Mouse (Mus musculus) lung, adult 18-20 months (tissue): Measurements from ENCODE around the gene Tbcd.

Experiments
- DNase-seq, 2 experiments: peaks; one replicate each; pipeline ENCODE4 v3.0.0; 2022; ENCODE audit warnings: mixed read lengths in 2 of 2

The Tbcd gene

DNA sequence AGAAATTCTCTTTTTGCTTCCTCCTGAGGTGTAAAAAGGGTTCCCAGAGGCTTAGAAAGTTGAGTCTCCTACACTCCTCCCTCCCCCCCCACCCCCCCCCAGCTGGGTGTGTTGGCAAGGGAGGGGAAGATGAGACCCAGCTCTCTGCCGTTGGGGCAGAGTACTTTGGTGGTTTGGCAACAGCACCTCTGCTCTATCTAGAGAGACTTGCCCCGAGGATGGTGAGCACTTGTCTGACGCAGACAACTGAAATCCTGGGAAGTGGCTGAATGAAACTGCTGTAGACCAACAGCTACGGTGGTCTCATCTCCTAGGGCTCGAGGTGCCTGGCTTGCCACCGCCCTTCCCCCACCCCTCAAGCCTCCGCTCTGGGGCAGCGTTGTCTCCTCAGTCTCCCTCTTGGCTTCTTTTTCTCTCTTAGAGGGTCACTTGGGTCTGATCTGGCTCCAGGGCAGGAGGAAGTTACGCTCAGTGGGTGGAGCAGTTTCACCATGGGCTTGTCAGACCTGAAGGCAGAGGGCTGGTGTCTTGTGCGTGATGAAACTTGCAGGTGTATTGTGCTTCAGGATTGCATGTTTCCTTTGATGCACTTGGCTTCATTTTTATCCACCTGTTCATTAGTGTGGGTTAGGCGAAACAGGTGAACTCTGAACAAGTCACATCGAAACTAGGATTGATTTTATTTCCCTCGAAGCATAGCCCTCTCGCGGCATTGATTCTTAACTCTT, 27.9 kb downstream of the Tbcd start:
- DNase-seq: no peak

DNA sequence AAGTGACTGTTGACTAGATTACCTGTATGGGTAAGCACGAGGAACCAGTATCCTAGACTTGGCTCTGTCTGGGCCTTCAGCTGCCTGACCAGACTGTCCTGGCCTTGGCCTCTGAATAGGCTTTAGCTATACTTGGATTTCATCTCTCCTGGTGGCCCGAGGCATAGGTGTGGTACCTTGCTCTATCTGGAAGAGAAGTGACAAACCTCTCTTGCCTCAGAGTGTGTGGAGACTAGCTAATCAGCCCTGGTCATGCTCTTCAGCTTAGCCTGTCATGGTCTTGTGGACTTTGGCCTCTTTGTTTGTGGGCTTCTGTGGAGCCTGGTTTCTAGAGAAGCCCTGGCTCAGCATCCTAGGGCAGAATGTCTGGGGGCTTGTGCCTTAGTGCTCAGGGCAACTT, 29.4 kb downstream of the Tbcd start:
- no peak for DNase-seq

DNA sequence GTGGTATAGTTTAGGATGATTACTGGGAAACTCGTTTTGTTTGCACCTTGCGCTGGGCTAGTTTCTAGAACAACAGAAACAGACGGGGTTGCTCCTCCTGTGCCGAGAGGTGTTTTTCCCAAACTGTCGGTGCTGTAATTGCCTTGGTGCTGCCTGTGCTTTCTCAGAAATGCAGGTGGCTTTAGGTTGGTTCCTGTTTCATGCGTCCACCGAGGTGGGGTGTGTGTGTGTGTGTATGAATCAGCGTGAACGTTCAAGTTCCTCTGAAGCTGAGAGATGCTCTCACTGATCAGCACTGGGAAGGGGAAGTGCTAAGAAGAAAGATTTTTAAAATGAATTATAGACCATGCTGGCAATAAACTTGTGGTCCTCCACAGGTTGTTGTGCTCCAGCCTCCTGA, 34.1 kb downstream of the Tbcd start:
- DNase-seq: no peak

GRCm38 (mm10) chr11:121490651-121491050, 38.9 kb downstream of the Tbcd start:
- no peak for DNase-seq

- DNase-seq: no peak
Observed at GRCm38 (mm10) chr11:121500595-121500994, 48.8 kb downstream of the Tbcd start.

- no peak for DNase-seq
Observed at GRCm38 (mm10) chr11:121501525-121501924, 49.8 kb downstream of the Tbcd start.

DNA sequence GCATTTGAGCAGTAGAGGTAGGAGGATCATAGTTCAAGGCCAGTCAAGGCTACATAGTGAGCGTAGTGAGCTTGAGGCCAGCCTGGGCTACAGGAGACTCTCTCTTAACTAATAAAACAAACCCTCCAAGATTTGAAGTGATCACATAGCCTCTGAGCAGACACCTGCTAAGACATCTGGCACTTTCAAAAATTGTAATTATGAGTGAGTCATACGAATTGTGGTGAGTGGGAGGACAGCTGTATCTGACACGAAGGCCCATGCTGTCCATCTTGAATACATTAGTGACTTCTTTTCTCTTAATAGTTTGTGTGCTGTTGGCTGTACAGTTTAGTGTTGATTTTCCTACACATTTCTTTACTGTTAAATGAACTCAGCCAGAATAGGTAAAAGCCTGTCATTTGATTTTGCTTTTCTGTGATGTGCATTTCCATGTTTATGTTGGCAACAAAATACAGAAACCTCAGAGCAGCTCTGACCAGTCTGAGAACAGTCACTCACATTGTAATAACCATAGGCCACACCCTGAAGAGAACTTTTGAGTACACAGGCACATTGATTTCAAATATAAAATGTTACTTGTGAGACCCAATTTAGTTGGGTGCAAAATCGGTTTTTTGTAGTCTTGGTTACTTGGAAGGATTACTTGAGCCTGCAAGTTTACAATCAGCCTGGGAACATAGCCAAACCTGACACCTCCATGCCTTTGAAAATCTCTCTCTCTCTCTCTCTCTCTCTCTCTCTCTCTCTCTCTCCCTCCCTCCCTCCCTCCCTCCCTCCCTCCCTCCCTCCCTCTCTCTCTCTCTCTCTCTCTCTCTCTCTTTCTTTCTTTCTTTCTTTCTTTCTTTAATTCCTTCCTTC, 50.5 kb downstream of the Tbcd start:
- no peak for DNase-seq

DNA sequence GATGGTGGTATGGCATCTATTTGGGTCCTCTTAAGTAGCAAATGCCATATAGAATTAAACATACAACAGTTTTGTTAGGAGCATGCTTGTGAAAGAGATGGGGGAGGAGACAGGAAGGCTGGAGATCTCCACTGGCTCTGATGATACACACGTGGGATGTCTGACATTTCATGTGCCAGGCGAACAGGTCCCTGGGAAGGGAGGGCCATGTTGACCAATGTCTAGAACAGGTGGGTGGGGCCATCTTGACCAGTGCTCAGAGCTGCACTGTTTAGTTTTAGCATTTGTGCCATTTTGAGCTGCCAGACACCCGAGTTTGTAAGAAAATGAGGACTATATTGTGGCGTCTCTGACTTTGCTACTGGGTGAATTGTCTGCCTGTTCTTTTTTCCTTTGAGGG, 56.7 kb downstream of the Tbcd start:
- no peak for DNase-seq

DNA sequence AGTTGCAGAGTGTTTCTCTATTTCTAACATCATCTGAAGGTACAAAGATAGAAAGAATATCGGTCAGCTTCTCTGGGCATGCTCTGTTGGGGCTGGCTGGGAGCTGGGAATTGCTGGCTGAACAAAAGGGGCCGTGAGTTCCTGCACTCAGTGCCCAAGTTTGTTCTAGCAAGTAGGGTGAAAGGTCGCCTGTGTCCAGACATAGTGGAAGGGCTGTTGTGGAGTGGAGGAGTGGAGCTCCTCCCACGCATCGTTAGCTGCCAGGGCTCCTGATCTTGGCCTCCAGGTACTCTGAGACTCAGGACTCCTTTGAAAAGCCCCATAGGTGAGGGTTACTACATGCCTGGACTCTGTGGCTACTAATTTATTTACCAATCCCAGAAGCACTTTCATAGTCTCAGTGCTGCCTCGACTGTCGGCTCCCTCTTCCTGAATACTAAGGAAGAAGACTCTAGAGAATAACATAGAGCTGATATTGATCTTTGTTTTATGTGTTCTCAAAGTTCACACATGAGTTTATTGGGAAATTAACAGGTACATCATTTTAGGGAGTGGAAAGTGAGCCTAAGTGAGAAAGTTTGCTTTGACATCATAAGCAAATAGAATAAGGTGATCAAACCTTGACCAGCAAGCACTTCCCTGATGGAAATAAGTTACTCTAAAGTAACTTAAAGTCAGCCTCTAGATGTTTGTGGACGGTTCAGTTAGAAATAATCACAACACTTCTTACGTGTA, 58.9 kb downstream of the Tbcd start:
- DNase-seq: peak in 1 of 2 experiments; percentile 23

- no peak for DNase-seq
Observed at GRCm38 (mm10) chr11:121512896-121513572, 61.3 kb downstream of the Tbcd start.

- DNase-seq: no peak
Observed at GRCm38 (mm10) chr11:121515996-121516395, 64.2 kb downstream of the Tbcd start.

GRCm38 (mm10) chr11:121516906-121517305, 65.2 kb downstream of the Tbcd start:
- no peak for DNase-seq

GRCm38 (mm10) chr11:121517687-121518465, 66.1 kb downstream of the Tbcd start:
- peak; percentile 52 to 77 for DNase-seq

DNA sequence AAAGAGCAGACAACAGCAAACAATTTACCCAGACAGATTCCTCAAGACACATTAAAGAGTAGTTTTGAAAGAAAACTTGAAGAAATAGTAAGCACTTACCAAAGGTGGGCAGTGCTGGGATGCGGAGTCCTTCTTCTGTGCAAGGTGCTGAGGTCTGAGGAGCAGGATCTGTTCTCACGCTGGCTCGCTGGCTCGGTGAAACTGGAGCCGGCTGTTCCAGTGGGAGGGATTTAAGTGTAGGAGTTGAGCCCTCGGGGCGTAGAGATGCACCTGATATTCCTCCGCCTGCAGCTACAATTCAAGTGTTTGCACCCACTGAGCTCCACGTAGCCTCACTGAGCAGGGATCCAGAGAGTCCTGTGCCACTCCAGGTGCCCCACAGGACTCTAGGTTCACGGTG, 67.4 kb downstream of the Tbcd start, which contains the start of gene Zfp750:
TSS of gene Zfp750 (minus strand) at position 203 of the 400 bp plus-strand sequence.
- DNase-seq: peak; percentile 23 to 54

- DNase-seq: no peak
Observed at GRCm38 (mm10) chr11:121519703-121520102, 68.0 kb downstream of the Tbcd start.

GRCm38 (mm10) chr11:121520761-121521160, 69.0 kb downstream of the Tbcd start:
- no peak for DNase-seq

GRCm38 (mm10) chr11:121522156-121522762, 70.5 kb downstream of the Tbcd start:
- no peak for DNase-seq

DNA sequence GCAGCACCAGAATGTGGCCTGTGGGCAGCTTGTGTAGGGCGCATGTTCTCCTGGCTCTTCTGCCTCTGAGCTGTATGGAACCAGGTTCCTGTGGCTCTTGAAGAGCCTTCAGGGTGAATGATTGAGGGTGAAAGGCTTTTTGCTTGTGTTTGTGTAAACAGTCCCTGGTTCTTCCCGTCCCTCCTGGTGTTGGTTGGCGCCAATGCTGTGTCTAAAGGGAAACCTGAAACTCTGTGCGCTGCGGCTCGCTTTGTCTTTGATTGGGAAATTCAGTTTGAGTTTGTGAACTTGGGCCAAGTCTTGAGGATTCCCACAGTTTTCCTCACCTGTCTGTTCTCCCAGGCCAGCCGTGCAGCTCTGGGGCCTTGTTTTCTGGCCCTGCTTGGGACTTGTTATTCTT, 72.4 kb downstream of the Tbcd start:
- DNase-seq: peak; percentile 45 to 59

DNA sequence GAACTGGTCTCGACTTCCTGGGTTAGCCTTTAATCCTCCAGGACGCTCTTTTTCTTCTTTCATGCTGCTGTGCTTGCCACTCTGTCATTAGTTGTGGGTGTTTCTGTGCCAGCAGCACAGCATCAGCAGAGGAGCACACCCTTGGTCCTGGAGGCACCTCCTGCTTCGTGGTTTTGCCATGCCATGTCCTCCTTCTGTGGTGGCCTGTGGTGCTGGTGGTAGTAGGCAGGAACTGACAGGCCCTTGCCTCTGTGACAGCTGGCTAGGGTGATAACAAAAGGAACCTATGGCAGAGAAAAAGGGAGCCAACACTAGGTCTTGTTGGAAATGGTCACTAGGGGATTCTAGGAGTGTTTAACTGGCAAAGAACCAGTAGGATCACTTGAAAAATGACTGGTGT, 78.0 kb downstream of the Tbcd start:
- DNase-seq: no peak

GRCm38 (mm10) chr11:121536528-121536927, 84.8 kb downstream of the Tbcd start:
- DNase-seq: no peak

DNA sequence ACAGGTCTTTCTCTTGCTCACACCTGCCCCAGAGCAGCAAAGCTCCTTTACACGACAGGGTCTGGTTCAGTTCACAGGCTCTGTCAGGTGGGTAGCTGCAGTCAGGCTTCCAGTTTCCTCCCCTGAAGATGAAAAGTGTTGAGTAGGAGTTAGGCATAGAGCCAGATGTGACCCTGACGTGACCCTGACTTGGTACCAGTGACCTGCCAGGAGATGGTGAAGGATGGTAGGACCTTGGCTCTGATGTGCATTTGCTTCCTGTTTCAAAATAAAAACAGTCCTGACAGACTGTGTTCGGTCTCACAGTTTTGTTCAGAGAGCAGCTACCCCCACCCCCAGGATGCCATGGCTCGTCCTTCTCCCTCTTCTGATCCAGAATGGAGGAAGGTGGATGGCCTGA, 90.7 kb downstream of the Tbcd start:
- no peak for DNase-seq
